Mouse (Mus musculus) heart, adult 2 months (tissue): ENCODE results near the gene Gucy2c.

ENCODE experiments used
- CTCF ChIP-seq: fragments of 200-600 bp; IDR thresholded peaks from 2 replicates; pipeline ENCODE4 v1.8.1; 2022; ENCODE audit warnings: antibody characterized with exemption, mild to moderate bottlenecking, moderate library complexity
- EP300 ChIP-seq: fragments of 200-500 bp; IDR thresholded peaks from 2 replicates; pipeline ENCODE4 v1.6.1; 2011; ENCODE audit warnings: low read depth, low read length, control low read depth; ENCODE audit not compliant: insufficient read depth

DNA sequence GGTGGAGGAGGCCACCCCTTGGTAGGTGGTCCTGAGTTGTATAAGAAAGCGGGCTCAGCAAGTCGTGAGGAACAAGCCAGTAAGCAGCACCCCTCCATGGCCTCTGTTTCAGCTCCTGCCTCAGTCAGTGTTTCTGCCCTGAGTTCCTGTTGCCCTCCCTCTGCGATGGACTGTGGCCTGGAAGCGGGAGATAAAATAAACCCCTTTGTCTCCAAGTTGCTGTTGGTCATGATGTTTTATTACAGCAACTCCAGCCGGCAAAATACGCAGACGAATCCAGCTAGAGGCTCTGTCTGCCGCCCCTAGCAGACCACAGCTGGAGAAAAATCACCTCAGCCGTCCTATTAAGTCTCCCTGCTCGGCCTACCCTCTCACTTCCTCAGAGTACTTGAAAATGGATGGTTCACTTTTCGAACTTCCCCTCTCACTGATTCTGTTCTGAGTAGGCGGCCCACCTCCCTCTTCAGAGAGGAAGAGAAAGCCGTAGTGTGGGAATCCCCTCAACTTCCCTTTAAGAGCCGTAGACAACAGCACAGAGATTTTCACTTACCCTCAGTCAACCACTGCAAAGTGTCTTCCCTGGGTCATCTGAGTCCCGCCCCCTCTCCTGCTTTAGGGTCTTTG is 91.7 kb downstream of the Gucy2c start:
- TF ChIP-seq EP300, result no peak
- TF ChIP-seq CTCF, result no peak
